Mouse (Mus musculus) erythroid progenitor cell, adult 5-6 weeks (primary cell): ENCODE measurements around the gene Strn3. TPM values are rescaled to one million over a fixed set of nuclear protein-coding genes. Genes with fewer than 3 reads are reported as not detected.
"Not testable (repeated sequence)": the region's sequence is repeated elsewhere in the genome, so short reads cannot be mapped to it uniquely, and the experiment has no call there.

Source experiments
- ATAC-seq: replicated peaks from 2 replicates; pipeline ENCODE4 v1.8.0; 2016; ENCODE audit warnings: moderate number of reproducible peaks, mild to moderate bottlenecking, moderate TSS enrichment, inconsistent platforms; ENCODE audit not compliant: poor library complexity, low FRiP score, severe bottlenecking
- total RNA-seq, 2 experiments: library from RNA; stranded (forward) in 1 of 2; stranded (reverse) in 1 of 2; fragments of 150-400 nt in 1 of 2; fragments of 186-747, 209-891 nt in 1 of 2; gene quantifications; 2 replicates each; pipeline versions ENCODE4 v1.2.3 to v1.2.4; 2015 to 2017; ENCODE audit warnings: low replicate concordance in 2 of 2

Strn3 gene
- total RNA-seq, 2 experiments from 2014 or later = 55.8 to 60.2 TPM

- ATAC-seq = no peak
Measured at GRCm38 (mm10) chr12:51622670-51623365, 68.9 kb downstream of the Strn3 start.

- ATAC-seq = no peak
Measured at GRCm38 (mm10) chr12:51621161-51621560, 70.5 kb downstream of the Strn3 start.

- no peak for ATAC-seq
Measured at GRCm38 (mm10) chr12:51620572-51620971, 71.1 kb downstream of the Strn3 start.

- ATAC-seq = no peak
Measured at GRCm38 (mm10) chr12:51612361-51612760, 79.3 kb downstream of the Strn3 start.

- no peak for ATAC-seq
Measured at GRCm38 (mm10) chr12:51606138-51606537, 85.6 kb downstream of the Strn3 start.

GRCm38 (mm10) chr12:51603306-51603705 is 88.4 kb downstream of the Strn3 start:
- ATAC-seq = no peak

- no peak for ATAC-seq
Measured at GRCm38 (mm10) chr12:51594030-51594470, 97.6 kb downstream of the Strn3 start.

- ATAC-seq = no peak
Measured at GRCm38 (mm10) chr12:51593229-51594029, 98.3 kb downstream of the Strn3 start, which contains the start of gene Coch. Coch (plus strand) TSS chr12:51593341.

GRCm38 (mm10) chr12:51592888-51593228 is 98.8 kb downstream of the Strn3 start:
- no peak for ATAC-seq

GRCm38 (mm10) chr12:51591921-51592320 is 99.8 kb downstream of the Strn3 start:
- ATAC-seq = no peak

- no peak for ATAC-seq
Measured at GRCm38 (mm10) chr12:51589263-51589662, 102.4 kb downstream of the Strn3 start.

GRCm38 (mm10) chr12:51577816-51578215 is 113.9 kb downstream of the Strn3 start:
- ATAC-seq = not testable (repeated sequence)

- no peak for ATAC-seq
Measured at GRCm38 (mm10) chr12:51572651-51573050, 119.0 kb downstream of the Strn3 start.

- no peak for ATAC-seq
Measured at GRCm38 (mm10) chr12:51569944-51570343, 121.8 kb downstream of the Strn3 start.

- no peak for ATAC-seq
Measured at GRCm38 (mm10) chr12:51569472-51569871, 122.2 kb downstream of the Strn3 start.

- no peak for ATAC-seq
Measured at GRCm38 (mm10) chr12:51567225-51567624, 124.5 kb downstream of the Strn3 start.

- no peak for ATAC-seq
Measured at GRCm38 (mm10) chr12:51561416-51561815, 130.3 kb downstream of the Strn3 start.
